Mouse (Mus musculus): Measurements from ENCODE around the gene Hsd17b14. TPM values are rescaled to one million over a fixed set of nuclear protein-coding genes. Genes with fewer than 3 reads are reported as not detected.

The Hsd17b14 gene
- polyA plus RNA-seq, 1 experiment from 2014 or later: 1.4 TPM

- no peaks in the 10 kb centered on the region for H3K9me3 ChIP-seq (ENCODE audit: low read length)
- H3K4me2 ChIP-seq (replicated peaks; ENCODE audit: low read depth, low read length): peak overlapping the region; percentile 15
- WGBS: 20% methylated on average over 17 of the region's 17 CpGs
- DNase-seq (ENCODE audit: low spot score) (peak; percentile 86), ATAC-seq (peak; percentile 66)
- H3K4me1 ChIP-seq (ENCODE audit: insufficient read depth, low read depth, low read length): no peaks in the 10 kb centered on the region
- H3K4me3 ChIP-seq (ENCODE audit: low read depth, low read length): no peak overlapping the region
- H3K27me3 ChIP-seq (replicated peaks; ENCODE audit: insufficient read depth, low read length): no peaks in the 10 kb centered on the region
- no peaks in the 10 kb centered on the region for H3K36me3 ChIP-seq (ENCODE audit: insufficient read depth, low read length)
- TF ChIP-seq CTCF (IDR thresholded peaks at IDR 0.05): peak; percentile 96
- TF ChIP-seq EP300 (IDR thresholded peaks at IDR 0.05): no peak
- H3K9ac ChIP-seq (replicated peaks; ENCODE audit: low read depth): no peak overlapping the region
- H3K27ac ChIP-seq (ENCODE audit: low read length): no peak overlapping the region
Observed at GRCm38 (mm10) chr7:45560843-45561623, 6.3 kb downstream of the Hsd17b14 start.

- TF ChIP-seq CTCF (IDR thresholded peaks at IDR 0.05) (no peak), EP300 (IDR thresholded peaks at IDR 0.05) (no peak)
- DNase-seq (ENCODE audit: low spot score) (peak; percentile 66), ATAC-seq (peak; percentile 46)
- no peak overlapping the region for H3K9ac ChIP-seq (replicated peaks; ENCODE audit: low read depth)
- no peaks in the 10 kb centered on the region for H3K4me1 ChIP-seq (ENCODE audit: insufficient read depth, low read depth, low read length)
- no peaks in the 10 kb centered on the region for H3K36me3 ChIP-seq (ENCODE audit: insufficient read depth, low read length)
- no peaks in the 10 kb centered on the region for H3K9me3 ChIP-seq (ENCODE audit: low read length)
- H3K4me2 ChIP-seq (replicated peaks; ENCODE audit: low read depth, low read length): peak overlapping the region; percentile 15
- H3K27me3 ChIP-seq (replicated peaks; ENCODE audit: insufficient read depth, low read length): no peaks in the 10 kb centered on the region
- H3K4me3 ChIP-seq (ENCODE audit: low read depth, low read length): no peak overlapping the region
- 0 out of 2 replicates have a peak overlapping the region, but pooled peaks have one; percentile 26 for H3K27ac ChIP-seq (ENCODE audit: low read length)
- WGBS: 28% methylated on average over 12 of the region's 12 CpGs
Observed at GRCm38 (mm10) chr7:45561624-45562520, 7.2 kb downstream of the Hsd17b14 start.

- H3K9ac ChIP-seq (replicated peaks; ENCODE audit: low read depth): no peak overlapping the region
- WGBS: 52% methylated on average over 2 of the region's 2 CpGs
- no peak overlapping the region for H3K4me2 ChIP-seq (replicated peaks; ENCODE audit: low read depth, low read length)
- no peaks in the 10 kb centered on the region for H3K36me3 ChIP-seq (ENCODE audit: insufficient read depth, low read length)
- TF ChIP-seq CTCF (IDR thresholded peaks at IDR 0.05) (no peak), EP300 (IDR thresholded peaks at IDR 0.05) (no peak)
- no peaks in the 10 kb centered on the region for H3K27me3 ChIP-seq (replicated peaks; ENCODE audit: insufficient read depth, low read length)
- no peak overlapping the region for H3K27ac ChIP-seq (ENCODE audit: low read length)
- 0 out of 2 replicates have a peak, but pooled peaks cover 4% of the 10 kb centered on the region for H3K4me1 ChIP-seq (ENCODE audit: insufficient read depth, low read depth, low read length)
- H3K4me3 ChIP-seq (ENCODE audit: low read depth, low read length): no peak overlapping the region
- ATAC-seq (no peak), DNase-seq (ENCODE audit: low spot score) (no peak)
- H3K9me3 ChIP-seq (ENCODE audit: low read length): no peaks in the 10 kb centered on the region
Observed at GRCm38 (mm10) chr7:45564811-45565210, 10.1 kb downstream of the Hsd17b14 start.

- Histone ChIP-seq H3K9ac (replicated peaks; ENCODE audit: low read depth) (no peak overlapping the region), H3K4me3 (ENCODE audit: low read depth, low read length) (no peak overlapping the region), H3K4me1 (ENCODE audit: insufficient read depth, low read depth, low read length) (0 out of 2 replicates have a peak, but pooled peaks cover 4% of the 10 kb centered on the region), H3K4me2 (replicated peaks; ENCODE audit: low read depth, low read length) (no peak overlapping the region), H3K36me3 (ENCODE audit: insufficient read depth, low read length) (no peaks in the 10 kb centered on the region), H3K9me3 (ENCODE audit: low read length) (no peaks in the 10 kb centered on the region), H3K27ac (ENCODE audit: low read length) (no peak overlapping the region), H3K27me3 (replicated peaks; ENCODE audit: insufficient read depth, low read length) (no peaks in the 10 kb centered on the region)
- 89% methylated on average over 9 of the region's 9 CpGs for WGBS
- DNase-seq (ENCODE audit: low spot score) (no peak), ATAC-seq (no peak)
- no peak for TF ChIP-seq CTCF (IDR thresholded peaks at IDR 0.05)
Observed at GRCm38 (mm10) chr7:45565446-45565845, 10.8 kb downstream of the Hsd17b14 start.

- no peak for ATAC-seq
- no peak for TF ChIP-seq CTCF (IDR thresholded peaks at IDR 0.05)
- no peak for TF ChIP-seq EP300 (IDR thresholded peaks at IDR 0.05)
- H3K27ac ChIP-seq (ENCODE audit: low read length): peak overlapping the region; percentile 94
- peaks cover 14% of the 10 kb centered on the region for H3K4me1 ChIP-seq (ENCODE audit: insufficient read depth, low read depth, low read length)
- no peaks in the 10 kb centered on the region for H3K27me3 ChIP-seq (replicated peaks; ENCODE audit: insufficient read depth, low read length)
- no peaks in the 10 kb centered on the region for H3K36me3 ChIP-seq (ENCODE audit: insufficient read depth, low read length)
- H3K4me2 ChIP-seq (replicated peaks; ENCODE audit: low read depth, low read length): peak overlapping the region; percentile 62
- H3K4me3 ChIP-seq (ENCODE audit: low read depth, low read length): no peak overlapping the region
- DNase-seq (ENCODE audit: low spot score): no peak
- 0 out of 2 replicates have a peak overlapping the region, but pooled peaks have one; percentile 32 for H3K9ac ChIP-seq (replicated peaks; ENCODE audit: low read depth)
- H3K9me3 ChIP-seq (ENCODE audit: low read length): no peaks in the 10 kb centered on the region
- WGBS: 67% methylated on average over 8 of the region's 8 CpGs
Observed at GRCm38 (mm10) chr7:45567112-45567779, 12.6 kb downstream of the Hsd17b14 start.
